Mouse (Mus musculus) CH12.LX (cell line): Measurements from ENCODE around the gene Ccl22.

Experiments
- ELF1 ChIP-seq: IDR thresholded peaks from 2 replicates; pipeline ENCODE4 v1.6.1; 2014; ENCODE audit warnings: low read depth, mild to moderate bottlenecking, inconsistent platforms, low read length, improper control_type of control experiment
- EP300 ChIP-seq: IDR thresholded peaks from 2 replicates; pipeline ENCODE4 v1.6.1; 2011; ENCODE audit warnings: low read length, improper control_type of control experiment
- MAX ChIP-seq: IDR thresholded peaks from 2 replicates; pipeline ENCODE4 v1.6.1; 2011; ENCODE audit warnings: low read length, improper control_type of control experiment
- MXI1 ChIP-seq: IDR thresholded peaks from 2 replicates; pipeline ENCODE4 v1.6.1; 2011; ENCODE audit warnings: mild to moderate bottlenecking, low read depth, low read length, improper control_type of control experiment

- TF ChIP-seq EP300 (no peak), ELF1 (no peak), MXI1 (no peak), MAX (no peak)
These were observed 47.4 kb upstream of the Ccl22 start for GRCm38 (mm10) chr8:94697956-94698355.
